Mouse (Mus musculus): ENCODE results near the gene Tas2r113. TPM values are rescaled to one million over a fixed set of nuclear protein-coding genes. Genes with fewer than 3 reads are reported as not detected.

The Tas2r113 gene
- polyA plus RNA-seq (2012; rRNA removed), result not detected in 2 replicates

DNA sequence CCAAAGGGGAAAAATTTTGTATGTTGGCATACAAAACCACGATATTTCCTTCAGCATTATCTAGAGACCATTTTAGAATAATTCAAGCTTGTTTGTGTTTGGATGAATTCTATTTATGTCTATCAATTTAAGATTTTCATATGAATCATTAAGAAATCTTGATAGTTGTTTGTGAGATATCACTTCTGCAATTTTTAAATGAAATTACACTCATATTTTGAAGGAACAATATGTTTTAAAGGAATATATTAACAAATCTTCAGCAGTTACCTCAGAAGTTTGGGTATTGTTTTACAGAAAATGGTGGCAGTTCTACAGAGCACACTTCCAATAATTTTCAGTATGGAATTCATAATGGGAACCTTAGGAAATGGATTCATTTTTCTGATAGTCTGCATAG lies at the start of gene Tas2r113:
Gene Tas2r113, plus strand, starts transcription at position 301 of the 400 bp plus-strand sequence.

DNA sequence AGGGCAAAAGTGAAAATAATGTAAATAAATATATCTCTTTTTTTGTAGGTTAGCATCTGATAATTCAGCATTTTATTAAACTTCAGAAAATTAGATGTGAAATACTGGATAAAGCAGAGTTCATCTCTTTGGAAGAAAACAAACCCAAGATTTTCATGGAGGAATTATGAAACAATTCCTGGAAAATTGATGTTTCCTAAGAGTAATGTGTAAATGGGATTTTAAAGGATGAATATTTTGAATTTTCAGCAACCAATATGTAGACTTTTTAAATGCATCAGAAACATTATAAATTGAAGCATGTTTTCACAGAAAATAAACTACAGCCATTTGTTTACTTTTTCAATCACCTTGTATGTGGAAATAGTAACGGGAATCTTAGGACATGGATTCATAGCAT lies 46.0 kb upstream of the Tas2r113 start, which contains the start of gene Tas2r123:
Gene Tas2r123, plus strand, starts transcription at position 301 of the 400 bp plus-strand sequence.

GRCm38 (mm10) chr6:132855138-132855537 lies 37.7 kb upstream of the Tas2r113 start, which contains the start of gene Tas2r116:
Gene Tas2r116, plus strand, starts transcription at chr6:132855438.

DNA sequence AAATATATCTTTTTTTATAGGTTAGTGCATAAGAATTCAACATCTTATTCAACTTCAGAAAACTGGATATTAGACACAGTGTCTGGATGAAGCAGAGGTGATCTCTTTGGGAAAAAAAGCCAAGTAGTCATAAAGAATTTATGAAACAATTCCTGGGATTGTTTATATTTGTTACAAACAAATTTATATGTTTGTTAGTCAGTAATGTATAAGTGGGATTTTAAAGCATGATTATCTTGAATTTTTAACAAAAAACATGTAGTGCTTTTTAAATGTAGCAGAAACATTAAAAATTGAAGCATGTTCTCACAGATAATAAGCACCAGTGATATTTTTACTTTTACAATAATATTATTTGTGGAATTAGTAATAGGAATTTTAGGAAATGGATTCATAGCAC lies 25.1 kb upstream of the Tas2r113 start, which contains the start of gene Tas2r110:
Gene Tas2r110, plus strand, starts transcription at position 301 of the 400 bp plus-strand sequence.

GRCm38 (mm10) chr6:132909351-132909750 lies 16.5 kb downstream of the Tas2r113 start, which contains the start of gene Tas2r125:
Gene Tas2r125, plus strand, starts transcription at chr6:132909651.

Other genes starting within 250 kb of the Tas2r113 start
- not detected in 2 replicates for gene A630073D07Rik, start 241.5 kb upstream of the Tas2r113 start, polyA plus RNA-seq (2012; rRNA removed)
- gene Tas2r120, start 236.1 kb upstream of the Tas2r113 start, polyA plus RNA-seq (2012; rRNA removed), result not detected in 2 replicates
- not detected in 2 replicates for gene Tas2r121, start 192.0 kb upstream of the Tas2r113 start, polyA plus RNA-seq (2012; rRNA removed)
- gene Tas2r122, start 181.1 kb upstream of the Tas2r113 start, polyA plus RNA-seq (2012; rRNA removed), result not detected in 2 replicates
- not detected in 2 replicates for gene Tas2r115, start 155.0 kb upstream of the Tas2r113 start, polyA plus RNA-seq (2012; rRNA removed)
- gene Tas2r124, start 138.3 kb upstream of the Tas2r113 start, polyA plus RNA-seq (2012; rRNA removed), result not detected in 2 replicates
- not detected in 2 replicates for gene Tas2r102, start 130.9 kb upstream of the Tas2r113 start, polyA plus RNA-seq (2012; rRNA removed)
- not detected in 2 replicates for gene Tas2r136, start 114.8 kb upstream of the Tas2r113 start, polyA plus RNA-seq (2012; rRNA removed)
- gene Tas2r117, start 90.2 kb upstream of the Tas2r113 start, polyA plus RNA-seq (2012; rRNA removed), result not detected in 2 replicates
- gene Tas2r123, start 45.9 kb upstream of the Tas2r113 start, polyA plus RNA-seq (2012; rRNA removed), result not detected in 2 replicates
- not detected in 2 replicates for gene Tas2r116, start 37.6 kb upstream of the Tas2r113 start, polyA plus RNA-seq (2012; rRNA removed)
- not detected in 2 replicates for gene Tas2r110, start 25.0 kb upstream of the Tas2r113 start, polyA plus RNA-seq (2012; rRNA removed)
- not detected in 2 replicates for gene Tas2r125, start 16.6 kb downstream of the Tas2r113 start, polyA plus RNA-seq (2012; rRNA removed)
- not detected in 2 replicates for gene Tas2r129, start 58.1 kb downstream of the Tas2r113 start, polyA plus RNA-seq (2012; rRNA removed)
- not detected in 2 replicates for gene Tas2r131, start 64.9 kb downstream of the Tas2r113 start, polyA plus RNA-seq (2012; rRNA removed)
- not detected in 2 replicates for gene Tas2r109, start 88.0 kb downstream of the Tas2r113 start, polyA plus RNA-seq (2012; rRNA removed)
- gene Tas2r103, start 144.1 kb downstream of the Tas2r113 start, polyA plus RNA-seq (2012; rRNA removed), result not detected in 2 replicates
- not detected in 2 replicates for gene Tas2r140, start 162.8 kb downstream of the Tas2r113 start, polyA plus RNA-seq (2012; rRNA removed)
- gene Smim10l1, start 211.9 kb downstream of the Tas2r113 start, polyA plus RNA-seq (2012; rRNA removed), result 33.1 and 33.5 TPM in 2 replicates

All from central nervous system, embryonic 18 days (tissue).